Mouse (Mus musculus) cerebellum, postnatal 4 days (tissue): Measurements from ENCODE around the gene Slc35f5.
"Not testable (repeated sequence)": the region's sequence is repeated elsewhere in the genome, so short reads cannot be mapped to it uniquely, and the experiment has no call there.

Source experiments
- DNase-seq, 2 experiments: peaks; one replicate each; pipeline ENCODE4 v3.0.0; 2022; ENCODE audit warnings: low spot score in 2 of 2, mixed read lengths in 1 of 2

Slc35f5 gene

GRCm38 (mm10) chr1:125560259-125561192, at the start of gene Slc35f5:
Slc35f5 (plus strand) TSS chr1:125560595.
- DNase-seq: peak; percentile 95 to 96

GRCm38 (mm10) chr1:125514706-125515105, 45.7 kb upstream of the Slc35f5 start:
- no peak for DNase-seq

GRCm38 (mm10) chr1:125516910-125517659, 43.3 kb upstream of the Slc35f5 start:
- DNase-seq: no peak

GRCm38 (mm10) chr1:125519107-125519611, 41.2 kb upstream of the Slc35f5 start:
- no peak for DNase-seq

- DNase-seq: no peak
These were observed 34.3 kb upstream of the Slc35f5 start for GRCm38 (mm10) chr1:125525965-125526665.

GRCm38 (mm10) chr1:125526666-125527004, 33.8 kb upstream of the Slc35f5 start:
- DNase-seq: no peak

GRCm38 (mm10) chr1:125527364-125527763, 33.0 kb upstream of the Slc35f5 start:
- no peak for DNase-seq

GRCm38 (mm10) chr1:125533180-125533912, 27.0 kb upstream of the Slc35f5 start:
- DNase-seq: not testable (repeated sequence)

GRCm38 (mm10) chr1:125537131-125537530, 23.3 kb upstream of the Slc35f5 start:
- DNase-seq: no peak

- DNase-seq: no peak
These were observed 22.6 kb upstream of the Slc35f5 start for GRCm38 (mm10) chr1:125537776-125538175.

- DNase-seq: no peak
These were observed 21.1 kb upstream of the Slc35f5 start for GRCm38 (mm10) chr1:125539312-125539711.

- DNase-seq: peak in 1 of 2 experiments; percentile 15
These were observed 18.1 kb upstream of the Slc35f5 start for GRCm38 (mm10) chr1:125542008-125542999.

- no peak for DNase-seq
These were observed 10.5 kb upstream of the Slc35f5 start for GRCm38 (mm10) chr1:125549872-125550271.

- no peak for DNase-seq
These were observed 10.0 kb upstream of the Slc35f5 start for GRCm38 (mm10) chr1:125550359-125550758.

GRCm38 (mm10) chr1:125551564-125551963, 8.8 kb upstream of the Slc35f5 start:
- no peak for DNase-seq

- DNase-seq: no peak
These were observed 1.1 kb upstream of the Slc35f5 start for GRCm38 (mm10) chr1:125559261-125559660.

- no peak for DNase-seq
These were observed 674 bp upstream of the Slc35f5 start for GRCm38 (mm10) chr1:125559721-125560120.

GRCm38 (mm10) chr1:125561206-125561605, 811 bp downstream of the Slc35f5 start:
- DNase-seq: peak; percentile 29 to 63

GRCm38 (mm10) chr1:125561841-125562240, 1.4 kb downstream of the Slc35f5 start:
- DNase-seq: no peak

GRCm38 (mm10) chr1:125568126-125568525, 7.7 kb downstream of the Slc35f5 start:
- no peak for DNase-seq
